Mouse (Mus musculus) thymus, postnatal 4 days (tissue): Measurements from ENCODE around the gene Chd5.
A peak's percentile ranks its signal among the peaks of the same experiment; 100 is the strongest.

Source experiments
- DNase-seq: peaks from one replicate; pipeline ENCODE4 v3.0.0; 2021

Gene Chd5

GRCm38 (mm10) chr4:152338419-152339292 lies at the start of gene Chd5:
Gene Chd5, plus strand, starts transcription at chr4:152338651.
- no peak for DNase-seq

- no peak for DNase-seq
These were observed 48.1 kb upstream of the Chd5 start for GRCm38 (mm10) chr4:152290385-152290784.

- no peak for DNase-seq
These were observed 47.5 kb upstream of the Chd5 start for GRCm38 (mm10) chr4:152290991-152291390.

GRCm38 (mm10) chr4:152291562-152291961 lies 46.9 kb upstream of the Chd5 start, which contains the start of gene Hes3:
Gene Hes3, minus strand, starts transcription at chr4:152291662.
- DNase-seq = no peak

GRCm38 (mm10) chr4:152292102-152292765 lies 46.2 kb upstream of the Chd5 start:
- no peak for DNase-seq

- DNase-seq = no peak
These were observed 44.1 kb upstream of the Chd5 start for GRCm38 (mm10) chr4:152294188-152294929.

GRCm38 (mm10) chr4:152295916-152296315 lies 42.5 kb upstream of the Chd5 start:
- peak; percentile 43 for DNase-seq

- peak; percentile 39 for DNase-seq
These were observed 42.1 kb upstream of the Chd5 start for GRCm38 (mm10) chr4:152296371-152296770.

- DNase-seq = peak; percentile 100
These were observed 41.3 kb upstream of the Chd5 start, which contains the start of gene Icmt for GRCm38 (mm10) chr4:152296874-152297861. Gene Icmt, plus strand, starts transcription at chr4:152297227.

GRCm38 (mm10) chr4:152298836-152299235 lies 39.6 kb upstream of the Chd5 start:
- DNase-seq = no peak

GRCm38 (mm10) chr4:152300375-152300774 lies 38.1 kb upstream of the Chd5 start:
- no peak for DNase-seq

- DNase-seq = no peak
These were observed 36.4 kb upstream of the Chd5 start for GRCm38 (mm10) chr4:152302012-152302411.

- DNase-seq = no peak
These were observed 35.3 kb upstream of the Chd5 start for GRCm38 (mm10) chr4:152303172-152303571.

- DNase-seq = no peak
These were observed 33.8 kb upstream of the Chd5 start for GRCm38 (mm10) chr4:152304685-152305084.

GRCm38 (mm10) chr4:152305991-152306390 lies 32.5 kb upstream of the Chd5 start:
- no peak for DNase-seq

GRCm38 (mm10) chr4:152307542-152307941 lies 30.9 kb upstream of the Chd5 start:
- no peak for DNase-seq

GRCm38 (mm10) chr4:152312186-152312585 lies 26.3 kb upstream of the Chd5 start:
- DNase-seq = no peak

GRCm38 (mm10) chr4:152313211-152313632 lies 25.2 kb upstream of the Chd5 start:
- no peak for DNase-seq

- peak; percentile 42 for DNase-seq
These were observed 24.5 kb upstream of the Chd5 start for GRCm38 (mm10) chr4:152313934-152314333.

- no peak for DNase-seq
These were observed 22.8 kb upstream of the Chd5 start for GRCm38 (mm10) chr4:152315498-152316213.

- DNase-seq = no peak
These were observed 20.8 kb upstream of the Chd5 start for GRCm38 (mm10) chr4:152317631-152318033.
